Mouse (Mus musculus) heart, postnatal 0 days (tissue): Measurements from ENCODE around the gene Umad1. TPM values are rescaled to one million over a fixed set of nuclear protein-coding genes. Genes with fewer than 3 reads are reported as not detected.

Experiments
- ATAC-seq: fragments of 200-750 bp; cut with Nextera tagmentation; 2 replicates; pipeline ENCODE4 v1.8.0; 2017; ENCODE audit warnings: low read depth, moderate number of reproducible peaks, moderate library complexity; ENCODE audit not compliant: insufficient read depth
- DNase-seq: peaks from one replicate; pipeline ENCODE4 v3.0.0-alpha.2; 2016; ENCODE audit warnings: low spot score
- H3K27ac ChIP-seq: fragments of 300-500 bp; sonication (generic); 2 replicates; pipeline ENCODE4 v1.5.1; 2014; ENCODE audit warnings: low read depth, mild to moderate bottlenecking
- H3K27me3 ChIP-seq: fragments of 300-500 bp; sonication (generic); 2 replicates; pipeline ENCODE4 v1.6.1; 2014; ENCODE audit warnings: low read length, mixed read lengths; ENCODE audit not compliant: control insufficient read depth, insufficient read depth
- H3K36me3 ChIP-seq: fragments of 300-500 bp; sonication (generic); replicated peaks from 2 replicates; pipeline ENCODE4 v1.6.1; 2014; ENCODE audit warnings: low read length, mixed read lengths; ENCODE audit not compliant: control insufficient read depth, insufficient read depth
- H3K4me1 ChIP-seq: fragments of 300-500 bp; sonication (generic); 2 replicates; pipeline ENCODE4 v1.6.1; 2014; ENCODE audit warnings: antibody characterized with exemption; ENCODE audit not compliant: control insufficient read depth, insufficient read depth
- H3K4me2 ChIP-seq: fragments of 300-500 bp; sonication (generic); 2 replicates; pipeline ENCODE4 v1.6.1; 2014; ENCODE audit warnings: low read depth, mild to moderate bottlenecking, low read length, moderate library complexity
- H3K4me3 ChIP-seq: fragments of 300-500 bp; sonication (generic); 2 replicates; pipeline ENCODE4 v1.5.1; 2014; ENCODE audit warnings: low read depth, low read length
- H3K9ac ChIP-seq: fragments of 300-500 bp; sonication (generic); replicated peaks from 2 replicates; pipeline ENCODE4 v1.6.1; 2014; ENCODE audit warnings: low read depth, low read length, mixed read lengths
- H3K9me3 ChIP-seq: fragments of 300-500 bp; sonication (generic); replicated peaks from 2 replicates; pipeline ENCODE4 v1.6.1; 2016; ENCODE audit warnings: low read length; ENCODE audit not compliant: control insufficient read depth
- CTCF ChIP-seq: IDR thresholded peaks from 2 replicates; pipeline ENCODE4 v1.5.1; 2016; ENCODE audit warnings: antibody characterized with exemption, control low read depth, low read depth
- EP300 ChIP-seq: IDR thresholded peaks from 2 replicates; pipeline ENCODE4 v1.6.1; 2016; ENCODE audit warnings: antibody characterized with exemption, low read depth
- WGBS: fragments of 180-500 bp; shearing (Covaris S2); extraction: QIAGEN DNeasy Blood & Tissue Kit; methylation state at CpG from one replicate; pipeline ENCODE4 v1.1.7; 2014; 5-methylcytosine and 5-hydroxymethylcytosine counted together
- polyA plus RNA-seq: library from polyadenylated mRNA; unstranded; fragments of >200 nt; fragmentation: Nextera tagmentation; extraction: Ambion mirVana; gene quantifications from 2 replicates; pipeline ENCODE4 v1.2.1, GENCODE M21; 2015
- total RNA-seq: library from RNA; depleted of rRNA; stranded (reverse); fragments of >200 nt; gene quantifications from 2 replicates; pipeline ENCODE4 v1.2.3, GENCODE M21; 2014; ENCODE audit warnings: low replicate concordance

Gene Umad1
- total and polyA plus RNA-seq, 2 experiments from 2014 or later: 7.8 to 18.2 TPM

- ATAC-seq: no peak; the same call in 1 of the 2 replicates
- Histone ChIP-seq H3K4me2 (no peak overlapping the region), H3K9ac (no peak overlapping the region), H3K4me1 (peaks cover 7% of the 10 kb centered on the region; the same call in 1 of the 2 replicates), H3K4me3 (no peak overlapping the region), H3K27ac (no peak overlapping the region), H3K9me3 (no peaks in the 10 kb centered on the region), H3K36me3 (no peaks in the 10 kb centered on the region), H3K27me3 (no peaks in the 10 kb centered on the region)
- TF ChIP-seq CTCF (no peak), EP300 (no peak)
- 91% methylated on average over 4 of the region's 4 CpGs for WGBS
- no peak for DNase-seq
These were observed 115.6 kb downstream of the Umad1 start for GRCm38 (mm10) chr6:8374712-8375111.

GRCm38 (mm10) chr6:8376351-8376750 is 117.3 kb downstream of the Umad1 start:
- H3K9me3 ChIP-seq: no peaks in the 10 kb centered on the region
- DNase-seq (no peak), ATAC-seq (no peak)
- TF ChIP-seq CTCF (no peak), EP300 (no peak)
- WGBS: 94% methylated on average over 5 of the region's 5 CpGs
- H3K4me3 ChIP-seq: no peak overlapping the region
- H3K27ac ChIP-seq: no peak overlapping the region
- no peak overlapping the region for H3K4me2 ChIP-seq
- H3K27me3 ChIP-seq: no peaks in the 10 kb centered on the region
- H3K9ac ChIP-seq: no peak overlapping the region
- H3K4me1 ChIP-seq: no peaks in the 10 kb centered on the region
- no peaks in the 10 kb centered on the region for H3K36me3 ChIP-seq

GRCm38 (mm10) chr6:8377667-8378066 is 118.6 kb downstream of the Umad1 start:
- Histone ChIP-seq H3K36me3 (no peaks in the 10 kb centered on the region), H3K4me2 (no peak overlapping the region), H3K27ac (no peak overlapping the region), H3K4me3 (no peak overlapping the region), H3K9ac (no peak overlapping the region), H3K9me3 (no peaks in the 10 kb centered on the region), H3K4me1 (no peaks in the 10 kb centered on the region), H3K27me3 (no peaks in the 10 kb centered on the region)
- 85% methylated on average over 8 of the region's 8 CpGs for WGBS
- ATAC-seq: no peak
- no peak for DNase-seq
- no peak for TF ChIP-seq EP300
- TF ChIP-seq CTCF: no peak

GRCm38 (mm10) chr6:8389307-8389706 is 130.2 kb downstream of the Umad1 start:
- no peaks in the 10 kb centered on the region for H3K9me3 ChIP-seq
- no peaks in the 10 kb centered on the region for H3K36me3 ChIP-seq
- no peak overlapping the region for H3K4me2 ChIP-seq
- no peak overlapping the region for H3K4me3 ChIP-seq
- no peak overlapping the region for H3K9ac ChIP-seq
- H3K27me3 ChIP-seq: no peaks in the 10 kb centered on the region
- no peak for DNase-seq
- no peaks in the 10 kb centered on the region for H3K4me1 ChIP-seq
- 93% methylated on average over 2 of the region's 2 CpGs for WGBS
- no peak for ATAC-seq
- TF ChIP-seq EP300: no peak
- no peak for TF ChIP-seq CTCF
- no peak overlapping the region for H3K27ac ChIP-seq

- H3K36me3 ChIP-seq: no peaks in the 10 kb centered on the region
- no peaks in the 10 kb centered on the region for H3K27me3 ChIP-seq
- no peak overlapping the region for H3K27ac ChIP-seq
- no peak for DNase-seq
- H3K9me3 ChIP-seq: no peaks in the 10 kb centered on the region
- no peak for TF ChIP-seq CTCF
- TF ChIP-seq EP300: no peak
- H3K4me2 ChIP-seq: no peak overlapping the region
- no peak overlapping the region for H3K9ac ChIP-seq
- H3K4me1 ChIP-seq: no peaks in the 10 kb centered on the region
- ATAC-seq: no peak
- WGBS: 83% methylated on average over 6 of the region's 6 CpGs
- H3K4me3 ChIP-seq: no peak overlapping the region
These were observed 131.2 kb downstream of the Umad1 start for GRCm38 (mm10) chr6:8390296-8390695.

- ATAC-seq (no peak), DNase-seq (no peak)
- no peaks in the 10 kb centered on the region for H3K9me3 ChIP-seq
- no peak overlapping the region for H3K27ac ChIP-seq
- H3K4me1 ChIP-seq: no peaks in the 10 kb centered on the region
- no peaks in the 10 kb centered on the region for H3K36me3 ChIP-seq
- no peak for TF ChIP-seq CTCF
- TF ChIP-seq EP300: no peak
- no peaks in the 10 kb centered on the region for H3K27me3 ChIP-seq
- H3K4me3 ChIP-seq: no peak overlapping the region
- no peak overlapping the region for H3K4me2 ChIP-seq
- WGBS: 89% methylated on average over 2 of the region's 2 CpGs
- H3K9ac ChIP-seq: no peak overlapping the region
These were observed 131.8 kb downstream of the Umad1 start for GRCm38 (mm10) chr6:8390935-8391334.
